Mouse (Mus musculus): ENCODE results near the gene S100a5. TPM values are rescaled to one million over a fixed set of nuclear protein-coding genes. Genes with fewer than 3 reads are reported as not detected.

The S100a5 gene
- polyA plus RNA-seq (2015; fragmentation: Nextera tagmentation; extraction: Ambion mirVana), result not detected in 2 replicates

DNA sequence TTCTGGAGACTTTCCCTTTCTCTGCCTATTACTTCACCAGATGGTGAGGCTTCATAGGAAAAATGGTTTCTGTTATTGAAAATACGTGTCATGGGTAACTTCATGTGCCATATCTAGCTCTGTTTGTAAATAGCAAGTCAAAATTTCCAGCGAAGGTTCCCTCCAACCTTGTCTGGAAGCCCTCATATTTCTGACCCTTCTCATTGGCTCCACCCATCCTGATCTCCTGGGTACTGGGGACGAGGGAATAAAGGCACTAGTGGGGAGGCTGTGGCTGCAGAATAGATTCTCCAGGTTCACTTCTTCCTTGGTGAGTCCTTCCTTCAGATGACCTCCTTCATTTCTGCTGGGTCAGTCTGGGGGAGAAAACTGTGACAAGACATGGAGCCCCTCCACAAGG, at the start of gene S100a5:
Gene S100a5, plus strand, starts transcription at position 301 of the 400 bp plus-strand sequence.
- no peak for ATAC-seq
- H3K27ac ChIP-seq (ENCODE audit: low read depth), result no peak within 1 kb of the TSS
- WGBS (ENCODE audit: insufficient replicate concordance), result 49% methylated on average over 3 of the region's 3 CpGs

DNA sequence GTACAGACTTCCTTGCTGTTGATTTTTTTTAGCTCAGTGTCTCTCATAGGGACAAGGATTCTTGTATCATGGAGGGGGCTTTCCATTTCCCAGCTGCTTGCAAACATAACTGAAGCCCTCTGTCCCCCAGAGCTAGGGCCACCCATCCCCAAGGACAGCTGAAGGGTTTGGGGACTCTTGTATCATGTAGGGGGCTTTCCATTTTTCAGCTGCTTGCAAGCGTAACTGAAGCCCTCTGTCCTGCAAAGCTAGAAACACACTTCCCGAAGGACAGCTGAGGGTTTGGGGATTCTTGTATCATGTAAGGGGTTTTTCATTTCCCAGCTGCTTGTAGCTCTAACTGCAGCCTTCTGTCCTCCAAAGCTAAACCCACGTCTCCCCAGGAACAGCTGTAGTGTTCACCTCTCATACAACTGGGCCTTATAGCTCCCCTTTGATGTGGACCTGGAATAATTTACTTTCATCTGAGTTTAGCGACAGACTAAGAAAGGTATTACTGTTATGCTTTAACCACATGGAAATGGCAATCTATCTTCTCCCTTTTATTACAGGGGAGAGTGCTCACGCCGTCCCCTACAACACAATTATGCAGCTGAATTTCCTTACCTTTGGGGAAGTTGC, 48.2 kb upstream of the S100a5 start, which contains the start of gene S100a3:
Gene S100a3, plus strand, starts transcription at position 571 of the 621 bp plus-strand sequence.
- H3K9ac ChIP-seq (replicated peaks), result no peak within 1 kb of the TSS
- TF ChIP-seq CTCF (IDR thresholded peaks at IDR 0.05; ENCODE audit: low read depth) (no peak), EP300 (IDR thresholded peaks at IDR 0.05; ENCODE audit: low read depth) (no peak)
- 71% methylated on average over 6 of the region's 6 CpGs for WGBS (ENCODE audit: insufficient replicate concordance)
- H3K27ac ChIP-seq (ENCODE audit: low read depth), result no peak within 1 kb of the TSS
- no peaks in the 10 kb centered on the region for H3K36me3 ChIP-seq (replicated peaks; ENCODE audit: insufficient read depth, low read length)
- no peak within 1 kb of the TSS for H3K4me2 ChIP-seq (ENCODE audit: low read depth, low read length)
- H3K4me1 ChIP-seq (ENCODE audit: insufficient read depth), result no peaks in the 10 kb centered on the region
- no peak for ATAC-seq
- no peak for DNase-seq
- H3K9me3 ChIP-seq (ENCODE audit: low read length), result no peaks in the 10 kb centered on the region
- H3K27me3 ChIP-seq (ENCODE audit: insufficient read depth, low read length), result no peaks in the 10 kb centered on the region
- no peak within 1 kb of the TSS for H3K4me3 ChIP-seq (ENCODE audit: low read depth, low read length)

More for the DNA sequence above, at the start of gene S100a5:
- Histone ChIP-seq H3K27me3 (ENCODE audit: insufficient read depth, low read length) (no peaks in the 10 kb centered on the region), H3K9ac (replicated peaks) (no peak within 1 kb of the TSS), H3K4me1 (ENCODE audit: insufficient read depth) (peaks cover 4% of the 10 kb centered on the region; the same call in 1 of the 2 replicates), H3K36me3 (replicated peaks; ENCODE audit: insufficient read depth, low read length) (no peaks in the 10 kb centered on the region), H3K4me2 (ENCODE audit: low read depth, low read length) (no peak within 1 kb of the TSS), H3K4me3 (ENCODE audit: low read depth, low read length) (no peak within 1 kb of the TSS), H3K9me3 (ENCODE audit: low read length) (no peaks in the 10 kb centered on the region)
- DNase-seq, result no peak
- TF ChIP-seq CTCF (IDR thresholded peaks at IDR 0.05; ENCODE audit: low read depth) (no peak), EP300 (IDR thresholded peaks at IDR 0.05; ENCODE audit: low read depth) (no peak)

DNA sequence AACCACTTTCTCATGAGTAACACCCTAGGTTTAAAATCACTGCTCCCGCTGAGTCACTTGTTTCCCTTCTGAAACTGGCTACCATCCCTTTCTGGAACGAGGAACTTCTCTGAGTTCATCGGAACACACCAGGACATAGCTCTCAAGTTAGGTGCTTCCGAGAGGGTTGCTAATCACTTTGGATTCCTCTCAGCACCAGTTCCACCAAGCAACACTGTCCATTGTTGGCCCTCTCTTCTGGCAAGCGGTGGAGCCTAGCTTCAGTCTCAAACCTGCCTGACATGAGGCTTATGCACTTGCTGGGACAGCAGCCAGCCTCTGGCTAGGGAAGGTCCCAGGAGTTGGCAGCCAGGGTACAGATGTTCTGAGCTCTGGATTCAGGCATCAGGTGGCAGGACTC, 33.6 kb upstream of the S100a5 start:
- DNase-seq (no peak), ATAC-seq (no peak)
- Histone ChIP-seq H3K4me2 (ENCODE audit: low read depth, low read length) (no peak overlapping the region), H3K4me1 (ENCODE audit: insufficient read depth) (no peaks in the 10 kb centered on the region), H3K36me3 (replicated peaks; ENCODE audit: insufficient read depth, low read length) (no peaks in the 10 kb centered on the region), H3K4me3 (ENCODE audit: low read depth, low read length) (no peak overlapping the region), H3K9me3 (ENCODE audit: low read length) (no peaks in the 10 kb centered on the region), H3K27me3 (ENCODE audit: insufficient read depth, low read length) (no peaks in the 10 kb centered on the region), H3K27ac (ENCODE audit: low read depth) (no peak overlapping the region), H3K9ac (replicated peaks) (no peak overlapping the region)
- 67% methylated on average over 5 of the region's 5 CpGs for WGBS (ENCODE audit: insufficient replicate concordance)
- TF ChIP-seq EP300 (IDR thresholded peaks at IDR 0.05; ENCODE audit: low read depth) (no peak), CTCF (IDR thresholded peaks at IDR 0.05; ENCODE audit: low read depth) (no peak)

DNA sequence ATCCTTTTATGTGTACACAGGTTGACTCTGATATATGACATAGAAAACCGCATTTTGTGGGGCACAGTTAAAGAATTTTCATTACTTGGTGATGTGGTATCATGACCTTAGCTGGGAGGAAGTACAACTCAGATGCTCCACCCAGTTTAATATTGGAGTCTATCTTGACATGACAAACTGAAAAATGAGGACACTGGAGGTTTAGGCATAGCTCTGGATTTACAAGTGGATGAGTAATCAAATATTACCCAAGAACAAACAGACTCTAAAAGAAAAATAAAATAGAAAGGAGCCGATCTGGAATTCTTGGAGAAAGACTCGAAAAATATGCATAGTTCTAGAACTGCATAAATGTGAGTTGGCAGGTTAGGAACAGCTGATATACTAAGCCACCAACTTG, 33.0 kb upstream of the S100a5 start:
- Histone ChIP-seq H3K4me1 (ENCODE audit: insufficient read depth) (no peaks in the 10 kb centered on the region), H3K4me2 (ENCODE audit: low read depth, low read length) (no peak overlapping the region), H3K27me3 (ENCODE audit: insufficient read depth, low read length) (no peaks in the 10 kb centered on the region), H3K4me3 (ENCODE audit: low read depth, low read length) (no peak overlapping the region), H3K9ac (replicated peaks) (no peak overlapping the region), H3K27ac (ENCODE audit: low read depth) (no peak overlapping the region), H3K9me3 (ENCODE audit: low read length) (no peaks in the 10 kb centered on the region), H3K36me3 (replicated peaks; ENCODE audit: insufficient read depth, low read length) (no peaks in the 10 kb centered on the region)
- no peak for ATAC-seq
- DNase-seq, result no peak
- no peak for TF ChIP-seq CTCF (IDR thresholded peaks at IDR 0.05; ENCODE audit: low read depth)
- TF ChIP-seq EP300 (IDR thresholded peaks at IDR 0.05; ENCODE audit: low read depth), result no peak
- WGBS (ENCODE audit: insufficient replicate concordance), result 69% methylated on average over 3 of the region's 3 CpGs

DNA sequence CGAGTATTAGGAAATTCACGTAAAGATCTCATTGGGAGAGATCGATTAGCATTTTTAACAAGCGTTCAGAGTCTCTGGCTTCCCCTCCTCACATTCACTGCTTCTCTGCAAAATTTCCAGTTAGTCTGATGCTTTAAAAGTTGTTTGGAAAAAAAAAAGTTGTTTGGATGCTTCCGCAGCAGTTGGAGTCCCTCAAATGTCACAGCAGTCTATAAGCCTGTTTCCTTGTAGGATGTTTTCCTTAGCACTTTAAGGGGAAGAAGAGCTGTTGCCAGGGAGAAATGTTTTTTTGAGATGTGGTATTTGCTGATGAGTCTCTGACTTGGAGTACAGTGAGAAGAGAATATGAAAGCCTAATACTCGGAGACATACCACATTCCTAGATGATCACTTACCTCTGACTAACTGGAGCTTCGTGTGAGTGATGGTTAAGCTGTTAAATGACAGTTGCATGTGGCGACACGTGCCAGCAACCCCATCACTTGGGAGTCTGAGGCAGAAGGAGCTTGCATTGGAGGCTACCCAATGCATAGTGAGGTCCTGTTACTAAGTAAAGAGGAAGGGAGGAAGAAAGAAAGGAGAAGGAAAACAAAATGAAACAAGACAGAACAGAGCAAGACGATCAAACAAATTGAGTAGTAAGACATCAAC, 31.8 kb upstream of the S100a5 start:
- Histone ChIP-seq H3K27me3 (ENCODE audit: insufficient read depth, low read length) (no peaks in the 10 kb centered on the region), H3K4me3 (ENCODE audit: low read depth, low read length) (no peak overlapping the region), H3K27ac (ENCODE audit: low read depth) (no peak overlapping the region), H3K4me1 (ENCODE audit: insufficient read depth) (no peaks in the 10 kb centered on the region), H3K9me3 (ENCODE audit: low read length) (no peaks in the 10 kb centered on the region), H3K9ac (replicated peaks) (no peak overlapping the region), H3K36me3 (replicated peaks; ENCODE audit: insufficient read depth, low read length) (no peaks in the 10 kb centered on the region), H3K4me2 (ENCODE audit: low read depth, low read length) (no peak overlapping the region)
- no peak for DNase-seq
- TF ChIP-seq EP300 (IDR thresholded peaks at IDR 0.05; ENCODE audit: low read depth) (no peak), CTCF (IDR thresholded peaks at IDR 0.05; ENCODE audit: low read depth) (no peak)
- 72% methylated on average over 10 of the region's 10 CpGs for WGBS (ENCODE audit: insufficient replicate concordance)
- ATAC-seq, result no peak

DNA sequence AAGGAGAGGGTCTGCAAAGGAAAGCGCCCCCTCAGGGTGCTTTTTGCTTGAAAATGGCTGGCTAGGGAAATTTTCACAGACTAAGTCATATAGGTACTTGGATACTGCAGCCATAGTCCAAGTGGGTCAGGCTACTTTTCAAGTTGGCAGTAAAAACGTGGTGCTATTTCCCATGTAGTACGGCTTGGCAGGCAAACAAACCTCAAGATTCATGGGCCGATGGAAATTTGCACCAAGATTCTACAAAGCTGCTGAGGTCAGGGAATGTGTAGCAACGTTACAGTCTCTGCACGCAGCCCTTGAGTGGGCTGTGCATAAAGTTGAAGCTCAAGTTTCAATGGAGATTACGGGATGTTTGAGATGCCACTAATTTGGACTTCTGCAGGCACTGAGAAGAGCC, 28.9 kb upstream of the S100a5 start:
- 73% methylated on average over 7 of the region's 7 CpGs for WGBS (ENCODE audit: insufficient replicate concordance)
- H3K4me2 ChIP-seq (ENCODE audit: low read depth, low read length), result no peak overlapping the region
- H3K9ac ChIP-seq (replicated peaks), result no peak overlapping the region
- TF ChIP-seq CTCF (IDR thresholded peaks at IDR 0.05; ENCODE audit: low read depth), result no peak
- no peak for TF ChIP-seq EP300 (IDR thresholded peaks at IDR 0.05; ENCODE audit: low read depth)
- DNase-seq, result no peak
- no peaks in the 10 kb centered on the region for H3K36me3 ChIP-seq (replicated peaks; ENCODE audit: insufficient read depth, low read length)
- H3K9me3 ChIP-seq (ENCODE audit: low read length), result no peaks in the 10 kb centered on the region
- ATAC-seq, result no peak
- no peak overlapping the region for H3K27ac ChIP-seq (ENCODE audit: low read depth)
- no peak overlapping the region for H3K4me3 ChIP-seq (ENCODE audit: low read depth, low read length)
- H3K4me1 ChIP-seq (ENCODE audit: insufficient read depth), result no peaks in the 10 kb centered on the region
- H3K27me3 ChIP-seq (ENCODE audit: insufficient read depth, low read length), result no peaks in the 10 kb centered on the region
